Mouse (Mus musculus) heart, postnatal 10 days (tissue): ENCODE data around the gene Lrrc57. TPM values are rescaled to one million over a fixed set of nuclear protein-coding genes. Genes with fewer than 3 reads are reported as not detected.
"Not testable (repeated sequence)": the region's sequence is repeated elsewhere in the genome, so short reads cannot be mapped to it uniquely, and the experiment has no call there.

Source experiments
- DNase-seq, 2 experiments: peaks; one replicate each; pipeline ENCODE4 v3.0.0; 2021
- intact Hi-C: fragments of 180-260 bp; cut with DNase I; formaldehyde crosslinking; loops from one replicate; pipeline ENCODE4 v1.15.1; 2025
- total RNA-seq, 2 experiments: library from RNA; stranded (reverse); gene quantifications; 2 replicates each; pipeline ENCODE4 v1.2.3; 2021

The Lrrc57 gene
- total RNA-seq, 2 experiments from 2014 or later: 12.4 to 15.5 TPM

GRCm38 (mm10) chr2:120616279-120617163 lies 7.2 kb upstream of the Lrrc57 start:
- intact Hi-C loops: no loop called here
- no peak for DNase-seq

DNA sequence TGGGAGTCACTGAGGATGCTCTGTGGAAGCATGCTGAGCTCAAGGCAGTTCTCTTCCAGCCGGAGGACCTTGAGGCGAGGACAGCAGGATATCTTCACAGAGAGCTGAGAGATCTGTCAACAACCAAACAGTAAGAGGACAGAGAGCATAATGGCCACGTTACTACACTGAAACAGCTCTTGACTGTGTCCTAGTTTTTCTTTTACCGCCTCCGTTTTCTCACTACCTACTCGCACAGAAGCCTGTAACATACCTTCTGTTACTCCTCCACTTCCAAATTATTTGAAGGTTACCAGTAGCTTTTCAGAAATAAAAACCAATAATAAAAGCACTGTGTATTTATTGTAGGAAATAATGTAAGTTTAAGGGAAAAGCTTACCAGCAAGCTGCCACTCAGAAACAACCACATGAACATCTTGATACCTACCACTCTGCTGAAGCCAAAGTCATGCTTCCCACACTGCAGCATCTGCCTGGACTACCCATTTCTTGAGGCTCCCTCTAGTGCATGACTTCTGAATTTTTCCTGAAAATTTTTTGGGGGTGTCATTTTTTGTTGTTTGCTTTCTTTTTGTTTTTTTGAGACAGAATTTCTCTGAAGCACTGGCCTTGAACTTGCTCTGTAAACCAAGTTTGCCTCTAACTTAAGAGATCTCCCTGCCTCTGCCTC lies 3.2 kb downstream of the Lrrc57 start:
- peak; percentile 10 to 46 for DNase-seq
- intact Hi-C loops: loop anchor here (2.0 to 5.0 kb wide), 2 partner anchors 39 to 127 kb away; partner anchors contain the start of gene Snap23

- intact Hi-C loops: no loop called here
- no peak for DNase-seq
These were observed 9.8 kb downstream of the Lrrc57 start for GRCm38 (mm10) chr2:120599506-120599905.

DNA sequence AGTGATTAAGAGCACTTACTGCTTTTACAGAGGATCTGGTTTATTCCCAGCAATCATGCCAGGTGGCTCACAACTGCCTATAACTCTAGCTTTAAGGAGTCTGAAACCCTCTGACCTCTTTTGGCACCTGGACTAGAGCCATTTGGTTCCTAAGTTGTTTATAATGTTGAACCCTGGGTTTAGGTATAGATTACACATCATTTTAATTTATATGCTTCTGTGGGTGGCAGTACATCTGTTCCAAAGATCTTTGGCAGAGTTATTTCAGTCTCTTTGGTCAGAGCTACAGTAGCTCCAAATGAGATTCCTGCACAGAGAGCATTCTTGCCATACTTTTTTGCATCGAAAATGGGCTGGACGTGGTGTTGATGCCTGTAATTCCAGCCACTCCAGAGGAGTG lies 11.6 kb downstream of the Lrrc57 start:
- DNase-seq: no peak
- intact Hi-C loops: no loop called here

DNA sequence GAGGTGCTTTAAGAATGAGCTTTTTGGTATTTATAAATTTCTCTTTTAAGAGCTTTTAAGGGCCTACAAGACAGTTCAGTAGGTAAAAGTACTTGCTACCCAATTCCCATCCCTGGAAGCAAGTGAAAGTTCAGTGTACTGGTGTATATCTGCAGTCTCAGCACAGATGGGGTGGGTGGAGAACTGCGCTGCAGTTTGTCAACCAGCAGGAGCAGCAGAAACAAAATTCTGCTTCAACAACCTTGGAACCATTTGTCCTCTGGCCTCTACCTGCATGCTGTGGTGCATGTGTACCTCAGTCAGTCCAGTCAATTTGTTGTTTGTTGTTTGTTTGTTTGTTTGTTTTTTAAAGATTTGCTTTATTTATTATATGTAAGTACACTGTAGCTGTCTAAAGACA lies 17.1 kb downstream of the Lrrc57 start:
- DNase-seq: no peak
- intact Hi-C loops: no loop called here

- intact Hi-C loops: no loop called here
- DNase-seq: no peak
These were observed 19.6 kb downstream of the Lrrc57 start for GRCm38 (mm10) chr2:120589759-120590158.

GRCm38 (mm10) chr2:120578286-120578685 lies 31.0 kb downstream of the Lrrc57 start:
- DNase-seq: peak; percentile 10 to 14
- intact Hi-C loops: no loop called here

- intact Hi-C loops: no loop called here
- no peak for DNase-seq
These were observed 31.5 kb downstream of the Lrrc57 start for GRCm38 (mm10) chr2:120577799-120578198.

DNA sequence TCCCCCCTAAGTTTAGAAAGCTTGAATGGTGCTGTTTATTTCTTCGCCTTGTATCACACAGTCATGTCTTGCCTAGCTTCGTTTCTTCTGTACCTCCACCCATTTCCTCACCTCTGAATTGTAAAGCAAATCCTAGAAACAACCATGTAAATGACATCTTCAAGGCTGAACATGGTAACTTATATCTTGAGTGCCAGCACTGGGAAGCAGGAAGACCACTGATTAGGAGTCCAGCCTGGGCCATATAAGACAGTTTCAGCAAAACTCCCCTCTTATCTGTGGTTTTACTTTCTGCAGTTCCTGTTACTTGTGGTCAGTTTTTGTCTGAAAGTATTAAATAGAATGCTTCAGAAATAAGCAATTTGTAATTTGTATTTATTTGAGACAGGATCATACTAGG lies 33.3 kb downstream of the Lrrc57 start:
- no peak for DNase-seq
- intact Hi-C loops: no loop called here

DNA sequence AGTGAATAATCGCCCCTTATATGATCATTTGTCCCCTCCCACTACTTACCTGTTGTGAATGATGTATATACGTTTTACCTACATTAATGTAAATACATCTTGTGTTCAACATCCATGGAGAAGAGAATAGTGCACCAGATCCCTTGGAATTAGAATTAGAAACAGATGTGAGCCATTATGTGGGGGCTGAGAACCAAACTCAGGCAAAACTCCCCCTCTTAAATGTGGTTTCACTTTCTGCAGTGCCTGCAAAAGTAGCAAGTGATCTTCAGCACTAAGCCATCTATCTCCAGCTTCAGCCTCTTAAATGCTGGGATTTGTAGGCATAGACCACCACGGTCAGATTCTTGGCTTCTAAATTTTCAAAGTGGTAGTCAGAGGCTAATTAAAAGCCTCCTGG lies 34.2 kb downstream of the Lrrc57 start:
- no peak for DNase-seq
- intact Hi-C loops: no loop called here

GRCm38 (mm10) chr2:120572161-120572560 lies 37.2 kb downstream of the Lrrc57 start:
- DNase-seq, intact Hi-C loops: not testable (repeated sequence)

GRCm38 (mm10) chr2:120571081-120571480 lies 38.2 kb downstream of the Lrrc57 start:
- no peak for DNase-seq
- intact Hi-C loops: no loop called here

GRCm38 (mm10) chr2:120567798-120568320 lies 41.5 kb downstream of the Lrrc57 start:
- intact Hi-C loops: loop anchor here (5.0 kb wide), 1 partner anchor 39 kb away; the partner anchor contains the start of genes Haus2 and Lrrc57
- no peak for DNase-seq

DNA sequence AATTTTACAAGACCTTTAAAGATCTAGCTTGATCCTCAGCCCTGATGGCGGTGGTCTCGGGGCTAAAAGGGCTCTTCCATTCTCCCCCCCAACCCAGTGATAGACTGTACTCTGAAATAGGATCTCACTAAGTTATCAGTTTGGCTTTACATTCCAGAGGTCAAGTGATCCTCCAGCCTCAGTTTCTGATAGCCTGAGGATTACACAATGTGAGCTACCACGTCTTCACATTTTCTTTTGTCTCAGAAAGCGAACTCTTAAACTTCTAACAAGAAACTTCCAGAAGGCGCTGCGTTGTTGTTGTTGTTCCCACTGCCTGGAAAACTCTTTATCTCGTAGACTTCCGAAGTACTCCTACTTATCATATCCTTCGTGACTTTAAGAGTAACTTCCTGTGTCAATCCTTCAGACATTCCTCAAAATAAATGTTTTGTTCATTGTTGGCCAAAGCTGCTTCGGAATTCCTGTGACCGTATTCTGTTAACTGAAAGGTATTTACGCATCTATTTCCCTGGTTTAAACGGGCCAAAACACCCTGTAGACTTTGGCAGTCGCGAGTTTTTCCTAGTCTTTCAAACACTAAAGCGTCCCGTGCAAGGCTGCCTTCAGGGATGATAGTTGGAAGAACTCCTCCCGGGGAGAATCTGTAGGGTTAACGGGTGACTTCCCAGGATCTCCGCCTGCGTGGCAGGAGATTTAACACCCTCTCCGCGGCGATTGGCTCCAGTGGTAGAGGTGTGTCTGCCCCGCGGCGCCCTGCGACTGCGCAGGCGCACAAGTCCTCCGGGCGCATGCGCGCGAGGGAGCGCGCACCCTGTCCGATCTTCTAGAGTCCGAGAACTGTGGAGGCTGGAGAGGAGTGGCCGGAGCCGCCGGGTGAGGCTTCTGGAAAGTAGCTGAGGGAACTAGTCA lies 42.2 kb downstream of the Lrrc57 start, which contains the start of gene Snap23:
Gene Snap23, plus strand, starts transcription at position 786 of the 912 bp plus-strand sequence.
- peak; percentile 97 for DNase-seq
- intact Hi-C loops: loop anchor here (5.0 kb wide), 1 partner anchor 40 kb away; the partner anchor contains the start of genes Haus2 and Lrrc57

GRCm38 (mm10) chr2:120565363-120565762 lies 44.0 kb downstream of the Lrrc57 start:
- DNase-seq: no peak
- intact Hi-C loops: loop anchor here (5.0 kb wide), 1 partner anchor 42 kb away; the partner anchor contains the start of genes Haus2 and Lrrc57

- DNase-seq: not testable (repeated sequence)
- intact Hi-C loops: loop anchor here (5.0 kb wide), 1 partner anchor 43 kb away; the partner anchor contains the start of genes Haus2 and Lrrc57
These were observed 44.7 kb downstream of the Lrrc57 start for GRCm38 (mm10) chr2:120564548-120565188.

DNA sequence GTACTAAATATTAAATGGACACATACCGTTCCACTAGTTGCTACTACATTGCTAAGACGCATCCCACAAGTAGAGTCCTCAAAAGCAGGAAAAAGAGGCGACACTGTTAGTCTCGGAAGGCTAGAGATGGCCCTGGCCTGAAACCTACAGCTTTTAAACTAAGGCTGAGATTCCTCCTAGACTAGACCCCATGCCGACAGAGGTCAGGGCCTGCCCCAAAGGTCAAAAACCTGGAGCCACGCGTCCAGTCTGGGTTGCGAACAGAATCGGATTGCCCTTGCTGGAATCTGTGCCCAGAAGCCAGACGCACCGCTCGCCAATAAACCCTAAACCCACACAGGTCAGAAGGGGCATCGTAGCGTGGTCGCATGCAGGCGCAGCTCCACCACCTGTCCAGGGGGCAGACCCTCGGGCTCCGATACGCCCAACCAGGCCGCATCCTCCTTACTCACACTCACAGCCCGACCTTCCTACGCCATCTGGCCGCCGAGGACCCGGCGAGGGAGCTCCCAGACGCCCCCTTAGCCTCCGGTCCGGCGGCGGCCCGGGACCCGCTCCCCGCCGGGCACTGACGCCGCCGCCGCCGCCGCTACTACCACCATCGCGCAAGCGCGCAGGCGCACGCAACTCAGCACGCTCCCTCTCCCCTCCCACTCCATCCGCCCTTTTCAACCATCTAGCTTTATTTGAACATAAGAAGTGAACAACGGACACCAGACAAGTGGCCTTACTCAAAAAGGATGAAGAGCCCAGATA lies 45.9 kb downstream of the Lrrc57 start, which contains the start of gene Zfp106:
Gene Zfp106, minus strand, starts transcription at position 609 of the 756 bp plus-strand sequence.
- intact Hi-C loops: loop anchor here (2.0 kb wide), 1 partner anchor 23 kb away; no protein-coding TSS in a partner anchor
- DNase-seq: peak; percentile 91 to 92

GRCm38 (mm10) chr2:120562859-120563234 lies 46.5 kb downstream of the Lrrc57 start:
- DNase-seq: no peak
- intact Hi-C loops: loop anchor here (2.0 kb wide), 1 partner anchor 22 kb away; no protein-coding TSS in a partner anchor

- intact Hi-C loops: no loop called here
- DNase-seq: no peak
These were observed 47.8 kb downstream of the Lrrc57 start for GRCm38 (mm10) chr2:120561524-120561923.
